Mouse (Mus musculus): ENCODE measurements at regions not wholly inside any gene's neighbourhood (a gene's known extent, or its start where the extent isn't known, plus 50 kb on each side); places are given as distances from the start of the nearest gene placed in this dataset.

GRCm38 (mm10) chr1:185969231-185969630 is 147.9 kb downstream of the Lyplal1 start:
- no peak for TF ChIP-seq EP300 (IDR thresholded peaks at IDR 0.05; ENCODE audit: low read depth)
- TF ChIP-seq CTCF (IDR thresholded peaks at IDR 0.05; ENCODE audit: low read depth), result no peak
